Mouse (Mus musculus): ENCODE measurements at regions not wholly inside any gene's neighbourhood (a gene's known extent, or its start where the extent isn't known, plus 50 kb on each side); places are given as distances from the start of the nearest gene placed in this dataset.

- Histone ChIP-seq H3K9me3 (ENCODE audit: low read depth, low read length) (no peaks in the 10 kb centered on the region), H3K27ac (ENCODE audit: low read depth) (no peak overlapping the region), H3K9ac (no peak overlapping the region), H3K36me3 (ENCODE audit: insufficient read depth) (no peaks in the 10 kb centered on the region), H3K27me3 (ENCODE audit: insufficient read depth, low read length) (no peaks in the 10 kb centered on the region), H3K4me2 (no peak overlapping the region), H3K4me1 (ENCODE audit: insufficient read depth) (no peaks in the 10 kb centered on the region), H3K4me3 (ENCODE audit: low read depth, low read length) (no peak overlapping the region)
- no peak for TF ChIP-seq CTCF (IDR thresholded peaks at IDR 0.05; ENCODE audit: low read depth)
- WGBS, result 89% methylated on average over 6 of the region's 6 CpGs
- no peak for ATAC-seq (ENCODE audit: insufficient read depth)
- no peak for DNase-seq
These were observed 157.5 kb upstream of the B3gat1 start for GRCm38 (mm10) chr9:26575990-26576389.

DNA sequence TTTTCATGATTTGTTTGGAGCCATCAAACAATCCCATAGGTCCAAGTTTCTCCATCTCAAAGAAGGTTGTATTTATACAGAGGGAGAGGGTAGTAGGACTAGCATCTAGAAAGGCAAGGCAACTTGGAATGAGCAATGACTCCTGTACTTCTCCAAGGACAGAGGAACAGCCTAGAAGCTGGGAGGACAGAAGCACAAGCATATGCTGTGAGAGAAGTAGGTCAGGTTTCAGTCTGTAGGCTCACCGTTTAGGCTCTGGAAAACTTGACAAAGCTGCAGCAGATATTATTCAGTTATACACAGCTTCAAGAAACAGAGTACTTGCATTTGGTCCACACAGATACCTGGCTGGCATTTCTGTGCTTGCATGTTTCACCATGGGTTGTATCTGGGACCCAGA, 131.5 kb upstream of the B3gat1 start:
- Histone ChIP-seq H3K4me1 (ENCODE audit: insufficient read depth) (no peaks in the 10 kb centered on the region), H3K27ac (ENCODE audit: low read depth) (no peak overlapping the region), H3K4me3 (ENCODE audit: low read depth, low read length) (no peak overlapping the region), H3K27me3 (ENCODE audit: insufficient read depth, low read length) (no peaks in the 10 kb centered on the region), H3K9me3 (ENCODE audit: low read depth, low read length) (no peaks in the 10 kb centered on the region), H3K4me2 (no peak overlapping the region), H3K9ac (no peak overlapping the region), H3K36me3 (ENCODE audit: insufficient read depth) (no peaks in the 10 kb centered on the region)
- DNase-seq (no peak), ATAC-seq (ENCODE audit: insufficient read depth) (no peak)
- WGBS, result 87% methylated on average over 1 of the region's 1 CpGs
- TF ChIP-seq CTCF (IDR thresholded peaks at IDR 0.05; ENCODE audit: low read depth), result no peak

DNA sequence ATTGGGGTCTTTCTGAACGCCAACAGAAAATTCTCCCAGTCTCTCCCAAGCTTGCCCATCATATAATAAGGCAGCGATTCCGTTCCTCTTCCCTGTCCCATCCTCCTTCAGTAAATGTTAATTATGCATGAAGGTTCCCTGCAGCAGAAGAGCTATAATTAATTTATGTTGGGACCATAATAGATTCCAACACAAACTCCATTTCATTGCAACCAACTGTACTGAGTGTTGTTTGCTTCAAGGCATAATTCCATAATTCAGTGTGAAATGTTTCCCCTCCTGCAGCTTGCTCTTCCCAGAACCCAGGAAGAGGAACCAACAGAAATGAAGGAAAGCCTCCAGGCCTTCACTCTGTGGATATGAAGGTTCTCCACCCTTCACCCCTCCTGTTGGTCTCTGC, 129.0 kb upstream of the B3gat1 start:
- no peak for TF ChIP-seq CTCF (IDR thresholded peaks at IDR 0.05; ENCODE audit: low read depth)
- 76% methylated on average over 3 of the region's 3 CpGs for WGBS
- Histone ChIP-seq H3K36me3 (ENCODE audit: insufficient read depth) (no peaks in the 10 kb centered on the region), H3K4me3 (ENCODE audit: low read depth, low read length) (no peak overlapping the region), H3K4me2 (no peak overlapping the region), H3K9me3 (ENCODE audit: low read depth, low read length) (no peaks in the 10 kb centered on the region), H3K27me3 (ENCODE audit: insufficient read depth, low read length) (no peaks in the 10 kb centered on the region), H3K9ac (no peak overlapping the region), H3K4me1 (ENCODE audit: insufficient read depth) (no peaks in the 10 kb centered on the region), H3K27ac (ENCODE audit: low read depth) (no peak overlapping the region)
- DNase-seq (no peak), ATAC-seq (ENCODE audit: insufficient read depth) (no peak)

GRCm38 (mm10) chr9:26611711-26612437, 121.7 kb upstream of the B3gat1 start:
- no peaks in the 10 kb centered on the region for H3K27me3 ChIP-seq (ENCODE audit: insufficient read depth, low read length)
- DNase-seq, result no peak
- no peak overlapping the region for H3K4me3 ChIP-seq (ENCODE audit: low read depth, low read length)
- ATAC-seq (ENCODE audit: insufficient read depth), result no peak
- H3K36me3 ChIP-seq (ENCODE audit: insufficient read depth), result no peaks in the 10 kb centered on the region
- no peaks in the 10 kb centered on the region for H3K9me3 ChIP-seq (ENCODE audit: low read depth, low read length)
- no peak overlapping the region for H3K4me2 ChIP-seq
- H3K4me1 ChIP-seq (ENCODE audit: insufficient read depth), result no peaks in the 10 kb centered on the region
- H3K9ac ChIP-seq, result no peak overlapping the region
- TF ChIP-seq CTCF (IDR thresholded peaks at IDR 0.05; ENCODE audit: low read depth), result no peak
- H3K27ac ChIP-seq (ENCODE audit: low read depth), result no peak overlapping the region
- WGBS, result 44% methylated on average over 6 of the region's 6 CpGs

- TF ChIP-seq CTCF (IDR thresholded peaks at IDR 0.05; ENCODE audit: low read depth), result no peak
- H3K27ac ChIP-seq (ENCODE audit: low read depth), result no peak overlapping the region
- ATAC-seq (ENCODE audit: insufficient read depth), result no peak
- no peak for DNase-seq
- no peak overlapping the region for H3K4me3 ChIP-seq (ENCODE audit: low read depth, low read length)
- no peak overlapping the region for H3K9ac ChIP-seq
- H3K4me1 ChIP-seq (ENCODE audit: insufficient read depth), result no peaks in the 10 kb centered on the region
- H3K9me3 ChIP-seq (ENCODE audit: low read depth, low read length), result no peaks in the 10 kb centered on the region
- no peaks in the 10 kb centered on the region for H3K36me3 ChIP-seq (ENCODE audit: insufficient read depth)
- H3K27me3 ChIP-seq (ENCODE audit: insufficient read depth, low read length), result no peaks in the 10 kb centered on the region
- 89% methylated on average over 1 of the region's 1 CpGs for WGBS
- no peak overlapping the region for H3K4me2 ChIP-seq
These were observed 110.6 kb upstream of the B3gat1 start for GRCm38 (mm10) chr9:26622840-26623448.

DNA sequence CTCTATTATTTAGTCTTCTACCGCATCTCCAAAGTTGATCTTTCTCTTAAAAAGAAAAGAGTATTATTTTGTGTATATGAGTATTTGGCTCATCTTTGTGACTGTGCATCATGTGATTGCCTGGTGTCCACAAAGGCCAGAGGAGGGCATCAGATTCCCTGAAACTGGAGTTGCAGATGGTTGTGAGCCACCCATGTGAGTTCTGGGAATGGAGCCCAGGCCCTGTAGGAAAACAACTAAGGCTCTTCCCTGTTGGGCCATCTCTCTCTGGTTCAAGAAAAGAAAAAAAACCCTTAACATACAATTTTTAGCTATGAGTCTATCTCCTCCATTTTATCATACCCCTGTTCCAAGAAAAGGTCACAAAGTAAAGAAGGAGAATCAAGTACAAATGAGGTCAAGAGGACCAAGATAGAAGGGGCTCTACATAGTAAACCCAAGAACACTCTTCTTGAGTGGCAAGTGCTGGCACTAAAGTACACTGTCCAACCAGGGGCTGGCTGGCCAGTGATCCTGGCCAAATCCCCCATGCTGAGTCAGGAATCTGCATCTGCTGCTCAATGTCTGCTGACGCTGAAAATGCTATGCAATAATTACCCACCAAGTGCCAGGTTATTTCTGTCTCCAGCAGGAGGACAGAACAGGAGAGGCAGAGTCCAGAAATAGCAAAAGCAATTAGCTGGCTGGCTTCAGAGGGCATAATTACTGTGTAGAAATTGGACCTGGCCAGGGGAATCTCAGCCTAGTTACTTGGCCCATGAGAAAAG, 108.2 kb upstream of the B3gat1 start:
- Histone ChIP-seq H3K4me3 (ENCODE audit: low read depth, low read length) (no peak overlapping the region), H3K9me3 (ENCODE audit: low read depth, low read length) (no peaks in the 10 kb centered on the region), H3K27ac (ENCODE audit: low read depth) (no peak overlapping the region), H3K36me3 (ENCODE audit: insufficient read depth) (no peaks in the 10 kb centered on the region), H3K4me1 (ENCODE audit: insufficient read depth) (no peaks in the 10 kb centered on the region), H3K27me3 (ENCODE audit: insufficient read depth, low read length) (no peaks in the 10 kb centered on the region), H3K4me2 (no peak overlapping the region), H3K9ac (no peak overlapping the region)
- 76% methylated on average over 2 of the region's 2 CpGs for WGBS
- TF ChIP-seq CTCF (IDR thresholded peaks at IDR 0.05; ENCODE audit: low read depth), result no peak
- DNase-seq (no peak), ATAC-seq (ENCODE audit: insufficient read depth) (no peak)
